Mouse (Mus musculus): Measurements from ENCODE around the gene Inafm2. TPM values are rescaled to one million over a fixed set of nuclear protein-coding genes. Genes with fewer than 3 reads are reported as not detected.

Gene Inafm2
- polyA plus RNA-seq, 1 experiment from 2014 or later, result 36.2 TPM

GRCm38 (mm10) chr2:118760311-118761025 lies 14.9 kb downstream of the Inafm2 start:
- H3K9me3 ChIP-seq, result no peaks in the 10 kb centered on the region
- H3K36me3 ChIP-seq, result peaks cover 22% of the 10 kb centered on the region
- peaks cover 57% of the 10 kb centered on the region for H3K4me1 ChIP-seq
- H3K9ac ChIP-seq, result peak overlapping the region; percentile 82
- H3K27ac ChIP-seq (replicated peaks), result peak overlapping the region; percentile 98; the same call in 1 of the 2 replicates
- H3K27me3 ChIP-seq (replicated peaks), result peaks cover 32% of the 10 kb centered on the region
- ATAC-seq (ENCODE audit: extremely low read depth, insufficient number of reproducible peaks, low FRiP score, low TSS enrichment), result no peak
- peak overlapping the region; percentile 70 for H3K4me2 ChIP-seq
- no peak overlapping the region for H3K4me3 ChIP-seq
- 79% methylated on average over 11 of the region's 11 CpGs for WGBS

- no peak for ATAC-seq (ENCODE audit: extremely low read depth, insufficient number of reproducible peaks, low FRiP score, low TSS enrichment)
- H3K4me1 ChIP-seq, result peaks cover 55% of the 10 kb centered on the region
- 74% methylated on average over 12 of the region's 12 CpGs for WGBS
- peak overlapping the region; percentile 70 for H3K4me2 ChIP-seq
- H3K9me3 ChIP-seq, result no peaks in the 10 kb centered on the region
- H3K27ac ChIP-seq (replicated peaks), result peak overlapping the region; percentile 98
- H3K27me3 ChIP-seq (replicated peaks), result peaks cover 33% of the 10 kb centered on the region
- H3K9ac ChIP-seq, result peak overlapping the region; percentile 82
- peak overlapping the region; percentile 43 for H3K4me3 ChIP-seq
- H3K36me3 ChIP-seq, result peaks cover 22% of the 10 kb centered on the region
These were observed 15.8 kb downstream of the Inafm2 start for GRCm38 (mm10) chr2:118761358-118761757.

GRCm38 (mm10) chr2:118761906-118762783 lies 16.6 kb downstream of the Inafm2 start, which contains the start of gene Ccdc9b:
TSS of gene Ccdc9b (minus strand) at chr2:118762661.
- 4% methylated on average over 29 of the region's 29 CpGs for WGBS
- Histone ChIP-seq H3K4me3 (peak within 1 kb of the TSS; percentile 43), H3K27ac (replicated peaks) (peak within 1 kb of the TSS; percentile 98), H3K36me3 (peaks cover 16% of the 10 kb centered on the region), H3K4me2 (peak within 1 kb of the TSS; percentile 70), H3K27me3 (replicated peaks) (peaks cover 28% of the 10 kb centered on the region), H3K9me3 (no peaks in the 10 kb centered on the region), H3K9ac (peak within 1 kb of the TSS; percentile 82), H3K4me1 (peaks cover 51% of the 10 kb centered on the region)
- peak; percentile 27; the same call in 1 of the 2 replicates for ATAC-seq (ENCODE audit: extremely low read depth, insufficient number of reproducible peaks, low FRiP score, low TSS enrichment)

GRCm38 (mm10) chr2:118762784-118763148 lies 17.2 kb downstream of the Inafm2 start:
- Histone ChIP-seq H3K27ac (replicated peaks) (peak overlapping the region; percentile 98), H3K36me3 (peaks cover 10% of the 10 kb centered on the region), H3K4me2 (peak overlapping the region; percentile 70), H3K9ac (peak overlapping the region; percentile 82), H3K4me3 (peak overlapping the region; percentile 43), H3K9me3 (no peaks in the 10 kb centered on the region), H3K27me3 (replicated peaks) (peaks cover 27% of the 10 kb centered on the region), H3K4me1 (peaks cover 51% of the 10 kb centered on the region)
- 7% methylated on average over 10 of the region's 10 CpGs for WGBS
- ATAC-seq (ENCODE audit: extremely low read depth, insufficient number of reproducible peaks, low FRiP score, low TSS enrichment), result no peak

GRCm38 (mm10) chr2:118763469-118763868 lies 17.9 kb downstream of the Inafm2 start:
- Histone ChIP-seq H3K9me3 (no peaks in the 10 kb centered on the region), H3K4me3 (no peak overlapping the region), H3K36me3 (peaks cover 3% of the 10 kb centered on the region), H3K4me2 (0 out of 2 replicates have a peak overlapping the region, but pooled peaks have one; percentile 70), H3K4me1 (peaks cover 51% of the 10 kb centered on the region), H3K27ac (replicated peaks) (peak overlapping the region; percentile 98), H3K27me3 (replicated peaks) (peaks cover 24% of the 10 kb centered on the region), H3K9ac (peak overlapping the region; percentile 82)
- no peak for ATAC-seq (ENCODE audit: extremely low read depth, insufficient number of reproducible peaks, low FRiP score, low TSS enrichment)
- 57% methylated on average over 7 of the region's 7 CpGs for WGBS

- ATAC-seq (ENCODE audit: extremely low read depth, insufficient number of reproducible peaks, low FRiP score, low TSS enrichment), result no peak
- H3K9ac ChIP-seq, result 0 out of 2 replicates have a peak overlapping the region, but pooled peaks have one; percentile 37
- H3K4me3 ChIP-seq, result no peak overlapping the region
- 0 out of 2 replicates have a peak overlapping the region, but pooled peaks have one; percentile 26 for H3K4me2 ChIP-seq
- 15% methylated on average over 11 of the region's 11 CpGs for WGBS
- H3K27ac ChIP-seq (replicated peaks), result peak overlapping the region; percentile 71
- H3K9me3 ChIP-seq, result no peaks in the 10 kb centered on the region
- H3K4me1 ChIP-seq, result peaks cover 50% of the 10 kb centered on the region
- no peaks in the 10 kb centered on the region for H3K36me3 ChIP-seq
- peaks cover 17% of the 10 kb centered on the region; the same call in 1 of the 2 replicates for H3K27me3 ChIP-seq (replicated peaks)
These were observed 18.7 kb downstream of the Inafm2 start for GRCm38 (mm10) chr2:118764094-118764831.

GRCm38 (mm10) chr2:118764875-118765274 lies 19.3 kb downstream of the Inafm2 start:
- Histone ChIP-seq H3K36me3 (no peaks in the 10 kb centered on the region), H3K9ac (no peak overlapping the region), H3K27ac (replicated peaks) (no peak overlapping the region), H3K4me2 (no peak overlapping the region), H3K4me1 (peaks cover 45% of the 10 kb centered on the region), H3K9me3 (no peaks in the 10 kb centered on the region), H3K27me3 (replicated peaks) (peaks cover 13% of the 10 kb centered on the region; the same call in 1 of the 2 replicates), H3K4me3 (no peak overlapping the region)
- no peak for ATAC-seq (ENCODE audit: extremely low read depth, insufficient number of reproducible peaks, low FRiP score, low TSS enrichment)
- 78% methylated on average over 5 of the region's 5 CpGs for WGBS

- H3K27ac ChIP-seq (replicated peaks), result no peak overlapping the region
- no peak overlapping the region for H3K4me3 ChIP-seq
- 64% methylated on average over 10 of the region's 10 CpGs for WGBS
- no peak overlapping the region for H3K4me2 ChIP-seq
- H3K4me1 ChIP-seq, result peaks cover 30% of the 10 kb centered on the region
- H3K36me3 ChIP-seq, result no peaks in the 10 kb centered on the region
- H3K9me3 ChIP-seq, result no peaks in the 10 kb centered on the region
- H3K9ac ChIP-seq, result no peak overlapping the region
- no peak for ATAC-seq (ENCODE audit: extremely low read depth, insufficient number of reproducible peaks, low FRiP score, low TSS enrichment)
- peaks cover 13% of the 10 kb centered on the region; the same call in 1 of the 2 replicates for H3K27me3 ChIP-seq (replicated peaks)
These were observed 20.8 kb downstream of the Inafm2 start for GRCm38 (mm10) chr2:118766041-118767033.

GRCm38 (mm10) chr2:118772158-118772874 lies 26.8 kb downstream of the Inafm2 start, which contains the start of gene Phgr1:
TSS of gene Phgr1 (plus strand) at chr2:118772769.
- H3K27me3 ChIP-seq (replicated peaks), result peaks cover 12% of the 10 kb centered on the region; the same call in 1 of the 2 replicates
- H3K4me1 ChIP-seq, result peaks cover 12% of the 10 kb centered on the region
- WGBS, result 75% methylated on average over 6 of the region's 6 CpGs
- no peaks in the 10 kb centered on the region for H3K36me3 ChIP-seq
- H3K27ac ChIP-seq (replicated peaks), result no peak within 1 kb of the TSS
- no peak for ATAC-seq (ENCODE audit: extremely low read depth, insufficient number of reproducible peaks, low FRiP score, low TSS enrichment)
- no peak within 1 kb of the TSS for H3K4me3 ChIP-seq
- no peaks in the 10 kb centered on the region for H3K9me3 ChIP-seq
- H3K9ac ChIP-seq, result no peak within 1 kb of the TSS
- H3K4me2 ChIP-seq, result no peak within 1 kb of the TSS

All from heart, embryonic 13.5 days (tissue).